Mouse (Mus musculus): ENCODE results near the gene 2310033P09Rik. TPM values are rescaled to one million over a fixed set of nuclear protein-coding genes. Genes with fewer than 3 reads are reported as not detected.

The 2310033P09Rik gene
- polyA plus RNA-seq, 1 experiment from 2014 or later, result 35.7 TPM

DNA sequence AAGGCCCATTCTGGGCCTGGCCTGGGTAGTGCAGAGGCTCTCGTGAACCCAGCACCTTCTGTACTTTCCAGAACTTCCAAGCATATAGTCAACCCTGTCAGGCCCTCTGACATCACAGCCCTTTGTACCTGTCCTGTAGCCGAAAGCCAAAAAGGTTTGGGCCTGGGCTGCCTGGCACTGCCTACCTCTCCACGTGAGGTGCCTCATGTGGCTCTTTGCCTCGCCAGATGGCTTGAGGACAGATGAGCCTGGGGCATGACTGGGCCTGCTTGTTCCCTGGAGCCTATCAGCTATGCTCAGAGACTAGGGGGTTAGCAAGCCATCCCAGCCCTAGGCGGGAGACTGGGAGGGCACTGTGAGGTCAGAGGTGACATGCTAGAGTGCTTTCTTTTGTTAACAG is 22.6 kb upstream of the 2310033P09Rik start:
- DNase-seq (ENCODE audit: low spot score), result no peak
- peaks cover 4% of the 10 kb centered on the region for H3K36me3 ChIP-seq (replicated peaks; ENCODE audit: control insufficient read depth, insufficient read depth, low read depth, low read length)
- H3K4me2 ChIP-seq (ENCODE audit: low read depth, low read length), result no peak overlapping the region
- no peaks in the 10 kb centered on the region for H3K9me3 ChIP-seq (replicated peaks; ENCODE audit: control insufficient read depth, low read length)
- H3K4me1 ChIP-seq (ENCODE audit: control insufficient read depth, insufficient read depth, low read length), result no peaks in the 10 kb centered on the region
- H3K9ac ChIP-seq (replicated peaks; ENCODE audit: low read length), result no peak overlapping the region
- no peak overlapping the region for H3K4me3 ChIP-seq (ENCODE audit: low read depth, low read length)
- no peak for ATAC-seq (replicated peaks; ENCODE audit: insufficient number of reproducible peaks, low FRiP score, low TSS enrichment, low read depth)
- 82% methylated on average over 5 of the region's 5 CpGs for WGBS
- no peaks in the 10 kb centered on the region for H3K27me3 ChIP-seq (ENCODE audit: control insufficient read depth, insufficient read depth, low read length)
- H3K27ac ChIP-seq (replicated peaks; ENCODE audit: low read depth, low read length), result no peak overlapping the region

DNA sequence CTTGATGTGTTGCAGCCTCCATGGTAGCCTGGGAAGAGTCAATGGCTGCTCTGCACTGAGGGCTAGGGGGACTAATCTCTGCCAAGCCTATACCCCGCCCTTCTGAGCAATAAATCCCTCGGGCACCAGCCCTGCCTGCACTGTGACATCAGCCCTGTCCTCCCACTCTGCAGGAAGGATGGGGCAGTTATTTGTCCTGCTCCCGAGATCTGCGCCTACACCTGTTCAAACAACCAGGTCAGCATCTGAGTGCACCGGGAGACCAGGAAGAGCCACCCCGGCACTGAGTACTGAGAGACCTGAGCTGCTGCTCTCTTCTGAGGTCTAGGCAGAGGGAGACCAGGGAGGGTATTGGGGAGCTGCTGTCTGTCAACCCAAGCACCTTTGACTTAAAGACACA is 20.4 kb upstream of the 2310033P09Rik start:
- H3K27ac ChIP-seq (replicated peaks; ENCODE audit: low read depth, low read length), result no peak overlapping the region
- H3K4me1 ChIP-seq (ENCODE audit: control insufficient read depth, insufficient read depth, low read length), result no peaks in the 10 kb centered on the region
- WGBS, result 85% methylated on average over 6 of the region's 6 CpGs
- no peaks in the 10 kb centered on the region for H3K27me3 ChIP-seq (ENCODE audit: control insufficient read depth, insufficient read depth, low read length)
- no peaks in the 10 kb centered on the region for H3K9me3 ChIP-seq (replicated peaks; ENCODE audit: control insufficient read depth, low read length)
- H3K36me3 ChIP-seq (replicated peaks; ENCODE audit: control insufficient read depth, insufficient read depth, low read depth, low read length), result peaks cover 4% of the 10 kb centered on the region
- no peak overlapping the region for H3K9ac ChIP-seq (replicated peaks; ENCODE audit: low read length)
- DNase-seq (ENCODE audit: low spot score) (no peak), ATAC-seq (replicated peaks; ENCODE audit: insufficient number of reproducible peaks, low FRiP score, low TSS enrichment, low read depth) (no peak)
- no peak overlapping the region for H3K4me2 ChIP-seq (ENCODE audit: low read depth, low read length)
- H3K4me3 ChIP-seq (ENCODE audit: low read depth, low read length), result no peak overlapping the region

DNA sequence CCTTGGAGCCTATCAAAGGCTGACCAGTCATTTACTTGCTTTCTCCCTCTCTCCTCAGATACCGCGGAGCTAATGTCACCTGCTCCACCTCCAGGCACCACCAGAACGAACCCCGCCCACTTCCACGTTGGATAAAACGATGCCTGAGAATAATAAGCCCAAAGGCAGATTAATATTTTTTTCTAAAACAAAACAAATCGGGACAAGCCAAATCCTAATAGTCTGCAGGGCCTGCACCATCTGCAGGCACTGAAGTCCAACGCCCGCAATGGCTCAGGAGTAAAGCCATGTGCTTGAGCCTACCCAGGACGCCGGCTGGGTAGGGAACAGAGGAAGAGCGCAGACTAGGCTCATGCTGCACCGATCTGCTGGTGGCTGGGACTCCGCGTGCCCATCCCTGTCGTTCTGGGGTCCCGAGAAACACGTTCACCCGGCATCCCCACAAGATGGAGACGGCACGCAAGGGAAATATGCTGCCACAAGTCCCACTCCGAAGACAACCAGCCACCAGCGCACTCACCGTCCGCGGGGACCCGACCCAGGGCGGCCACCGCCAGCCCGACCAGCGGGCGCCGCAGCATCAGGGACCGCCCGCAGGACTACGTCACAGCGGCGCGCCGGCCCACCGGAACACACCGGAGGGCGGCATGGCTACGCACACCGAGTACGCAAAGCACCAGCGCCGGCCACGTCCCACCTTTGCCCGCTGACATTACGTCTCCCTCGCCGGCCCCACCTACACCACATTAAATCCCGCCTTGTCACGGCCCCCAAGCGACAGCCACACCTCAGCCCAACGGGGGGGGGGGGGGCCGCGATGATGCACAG is 16.7 kb upstream of the 2310033P09Rik start:
- Histone ChIP-seq H3K36me3 (replicated peaks; ENCODE audit: control insufficient read depth, insufficient read depth, low read depth, low read length) (no peaks in the 10 kb centered on the region), H3K9ac (replicated peaks; ENCODE audit: low read length) (peak overlapping the region; percentile 73), H3K4me1 (ENCODE audit: control insufficient read depth, insufficient read depth, low read length) (no peaks in the 10 kb centered on the region), H3K4me3 (ENCODE audit: low read depth, low read length) (peak overlapping the region; percentile 64), H3K27me3 (ENCODE audit: control insufficient read depth, insufficient read depth, low read length) (no peaks in the 10 kb centered on the region), H3K9me3 (replicated peaks; ENCODE audit: control insufficient read depth, low read length) (no peaks in the 10 kb centered on the region), H3K4me2 (ENCODE audit: low read depth, low read length) (peak overlapping the region; percentile 72), H3K27ac (replicated peaks; ENCODE audit: low read depth, low read length) (peak overlapping the region; percentile 75)
- WGBS, result under 1% methylated on average over 57 of the region's 59 CpGs
- ATAC-seq (replicated peaks; ENCODE audit: insufficient number of reproducible peaks, low FRiP score, low TSS enrichment, low read depth), result peak; percentile 95
- peak; percentile 92 for DNase-seq (ENCODE audit: low spot score)

DNA sequence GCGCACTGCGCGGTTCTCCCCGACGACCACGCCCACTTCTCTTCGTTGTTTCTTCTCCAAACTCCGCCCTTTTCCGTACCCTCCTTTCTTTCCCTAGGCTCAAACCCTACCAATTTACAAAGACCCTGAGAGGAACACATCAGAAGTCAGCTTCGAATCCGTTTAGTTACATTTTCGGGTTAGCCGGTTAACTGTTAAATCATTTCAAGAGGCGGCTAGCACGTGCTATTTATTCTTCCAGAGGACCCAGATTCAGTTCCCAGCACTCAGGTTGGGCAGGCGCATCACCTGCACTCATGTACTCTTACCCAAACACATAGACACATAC is 16.1 kb upstream of the 2310033P09Rik start, which contains the start of gene Guk1:
Guk1 (minus strand) TSS at position 154 of the 328 bp plus-strand sequence.
- Histone ChIP-seq H3K9me3 (replicated peaks; ENCODE audit: control insufficient read depth, low read length) (no peaks in the 10 kb centered on the region), H3K4me3 (ENCODE audit: low read depth, low read length) (peak within 1 kb of the TSS; percentile 64), H3K36me3 (replicated peaks; ENCODE audit: control insufficient read depth, insufficient read depth, low read depth, low read length) (no peaks in the 10 kb centered on the region), H3K27ac (replicated peaks; ENCODE audit: low read depth, low read length) (peak within 1 kb of the TSS; percentile 75), H3K4me2 (ENCODE audit: low read depth, low read length) (peak within 1 kb of the TSS; percentile 72), H3K4me1 (ENCODE audit: control insufficient read depth, insufficient read depth, low read length) (no peaks in the 10 kb centered on the region), H3K9ac (replicated peaks; ENCODE audit: low read length) (peak within 1 kb of the TSS; percentile 73), H3K27me3 (ENCODE audit: control insufficient read depth, insufficient read depth, low read length) (no peaks in the 10 kb centered on the region)
- no peak for DNase-seq (ENCODE audit: low spot score)
- no peak for ATAC-seq (replicated peaks; ENCODE audit: insufficient number of reproducible peaks, low FRiP score, low TSS enrichment, low read depth)
- 5% methylated on average over 16 of the region's 16 CpGs for WGBS

DNA sequence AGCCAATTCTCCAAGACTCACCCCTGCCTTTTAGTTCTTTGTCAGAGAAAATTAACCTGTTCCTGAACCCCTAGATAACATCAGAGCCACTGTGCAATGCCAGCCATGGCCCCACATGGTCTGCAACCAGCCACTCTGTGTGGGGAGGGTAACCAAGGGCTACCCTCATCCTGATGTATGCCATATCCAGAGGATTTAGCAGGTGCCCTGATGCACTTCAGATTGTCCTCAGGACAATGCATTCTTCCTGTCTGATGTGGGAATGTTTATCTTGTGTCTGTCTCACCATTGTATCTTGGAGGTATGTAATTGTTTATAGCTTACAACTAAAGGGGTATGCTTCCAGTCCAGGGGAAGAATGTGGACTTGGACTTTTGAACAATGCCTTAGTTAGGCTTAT is 11.9 kb upstream of the 2310033P09Rik start:
- Histone ChIP-seq H3K4me3 (ENCODE audit: low read depth, low read length) (no peak overlapping the region), H3K4me1 (ENCODE audit: control insufficient read depth, insufficient read depth, low read length) (no peaks in the 10 kb centered on the region; the same call in 1 of the 2 replicates), H3K27me3 (ENCODE audit: control insufficient read depth, insufficient read depth, low read length) (no peaks in the 10 kb centered on the region), H3K9ac (replicated peaks; ENCODE audit: low read length) (no peak overlapping the region), H3K9me3 (replicated peaks; ENCODE audit: control insufficient read depth, low read length) (no peaks in the 10 kb centered on the region), H3K36me3 (replicated peaks; ENCODE audit: control insufficient read depth, insufficient read depth, low read depth, low read length) (no peaks in the 10 kb centered on the region; the same call in 1 of the 2 replicates), H3K27ac (replicated peaks; ENCODE audit: low read depth, low read length) (no peak overlapping the region), H3K4me2 (ENCODE audit: low read depth, low read length) (no peak overlapping the region)
- DNase-seq (ENCODE audit: low spot score) (no peak), ATAC-seq (replicated peaks; ENCODE audit: insufficient number of reproducible peaks, low FRiP score, low TSS enrichment, low read depth) (no peak)

DNA sequence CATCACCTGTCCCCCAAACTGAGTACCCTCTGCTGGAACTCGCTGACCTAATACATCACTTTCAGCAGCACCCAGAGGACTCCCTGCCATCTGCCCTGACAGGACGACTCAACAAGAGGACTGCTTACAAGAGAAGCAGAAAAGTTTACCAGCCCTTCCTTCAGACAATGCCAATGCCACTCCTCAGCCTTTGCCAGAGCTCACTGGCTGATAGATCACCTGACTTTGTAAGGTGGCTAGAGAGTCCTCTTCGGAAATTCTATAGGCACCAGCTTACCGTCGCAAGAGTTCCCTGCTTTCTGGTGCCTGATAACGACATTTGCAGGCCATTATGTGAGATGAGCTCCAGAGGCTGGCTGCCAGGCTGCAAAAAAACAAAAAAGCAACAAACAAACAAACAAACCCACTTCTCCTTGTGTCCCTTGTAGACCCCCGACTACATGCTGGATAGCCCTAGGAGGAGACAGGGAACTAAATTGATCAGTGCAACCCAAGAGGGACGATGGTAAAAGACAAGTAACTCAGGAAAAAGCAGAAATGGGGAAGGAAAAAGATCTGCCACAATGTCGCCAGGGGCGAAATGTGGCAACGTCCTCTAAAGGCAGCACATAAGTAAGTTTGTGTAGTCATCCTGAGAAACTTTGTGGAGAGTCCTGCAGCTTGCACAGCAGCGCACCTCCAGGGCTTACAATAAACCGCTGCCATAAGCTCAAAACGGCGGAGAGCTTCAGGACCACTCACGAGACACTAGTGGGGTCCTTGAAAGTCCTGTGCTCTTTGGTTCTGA is 6.7 kb upstream of the 2310033P09Rik start:
- Histone ChIP-seq H3K4me1 (ENCODE audit: control insufficient read depth, insufficient read depth, low read length) (no peaks in the 10 kb centered on the region; the same call in 1 of the 2 replicates), H3K36me3 (replicated peaks; ENCODE audit: control insufficient read depth, insufficient read depth, low read depth, low read length) (no peaks in the 10 kb centered on the region; the same call in none of the 2 replicates), H3K4me2 (ENCODE audit: low read depth, low read length) (peak overlapping the region; percentile 76), H3K27me3 (ENCODE audit: control insufficient read depth, insufficient read depth, low read length) (no peaks in the 10 kb centered on the region), H3K27ac (replicated peaks; ENCODE audit: low read depth, low read length) (no peak overlapping the region), H3K9ac (replicated peaks; ENCODE audit: low read length) (peak overlapping the region; percentile 85), H3K4me3 (ENCODE audit: low read depth, low read length) (peak overlapping the region; percentile 84), H3K9me3 (replicated peaks; ENCODE audit: control insufficient read depth, low read length) (no peaks in the 10 kb centered on the region)
- ATAC-seq (replicated peaks; ENCODE audit: insufficient number of reproducible peaks, low FRiP score, low TSS enrichment, low read depth) (no peak), DNase-seq (ENCODE audit: low spot score) (no peak)
- WGBS, result 33% methylated on average over 16 of the region's 16 CpGs

DNA sequence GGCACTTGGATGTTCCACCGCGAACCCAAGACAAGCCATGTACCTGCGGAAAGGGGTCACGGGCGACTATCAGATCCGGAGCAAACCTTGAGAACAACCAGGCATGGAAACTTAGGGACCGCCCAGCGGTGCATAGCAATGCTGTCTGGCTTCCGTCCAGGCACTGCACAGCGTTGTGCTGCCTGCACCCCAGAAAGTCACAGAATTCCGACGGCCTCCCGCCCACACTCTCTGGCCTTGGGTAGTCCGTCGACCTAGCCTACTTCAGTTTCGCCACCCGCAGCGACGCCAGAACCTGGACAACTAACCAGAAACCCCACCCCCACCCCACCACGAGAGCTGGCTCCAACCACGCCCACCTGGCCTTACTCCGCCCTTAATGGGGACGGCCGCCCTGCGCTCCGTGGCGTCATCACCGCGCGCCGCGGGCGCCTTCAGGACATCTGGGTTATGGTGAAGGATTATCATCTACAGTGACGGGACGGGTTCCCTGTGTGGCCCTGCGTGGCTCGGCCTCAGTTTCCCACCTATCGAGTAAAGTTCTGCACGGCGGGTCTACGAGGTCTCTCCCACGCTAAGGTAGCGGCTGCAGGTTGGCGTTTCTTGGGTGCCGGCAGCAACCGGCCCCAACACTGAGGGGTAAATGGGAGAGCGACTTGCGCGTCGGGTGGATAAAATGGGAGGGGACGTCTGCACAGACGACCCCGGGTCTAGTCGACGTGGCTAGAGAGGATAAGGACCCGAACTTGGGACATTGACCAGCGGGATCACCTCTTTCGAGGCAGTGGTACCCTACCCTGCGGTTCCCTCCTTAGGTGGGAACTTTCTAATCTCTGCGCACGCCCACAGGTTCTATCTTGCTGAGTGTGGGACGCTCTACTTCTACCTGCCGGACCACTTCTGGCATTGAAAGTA is 5.8 kb upstream of the 2310033P09Rik start, which contains the start of gene Mrpl55:
Mrpl55 (plus strand) TSS at position 406 of the 915 bp plus-strand sequence.
- Histone ChIP-seq H3K4me1 (ENCODE audit: control insufficient read depth, insufficient read depth, low read length) (no peaks in the 10 kb centered on the region; the same call in 1 of the 2 replicates), H3K9me3 (replicated peaks; ENCODE audit: control insufficient read depth, low read length) (no peaks in the 10 kb centered on the region), H3K27me3 (ENCODE audit: control insufficient read depth, insufficient read depth, low read length) (no peaks in the 10 kb centered on the region), H3K27ac (replicated peaks; ENCODE audit: low read depth, low read length) (peak within 1 kb of the TSS; percentile 35; the same call in 1 of the 2 replicates), H3K36me3 (replicated peaks; ENCODE audit: control insufficient read depth, insufficient read depth, low read depth, low read length) (no peaks in the 10 kb centered on the region; the same call in none of the 2 replicates), H3K4me2 (ENCODE audit: low read depth, low read length) (peak within 1 kb of the TSS; percentile 76), H3K4me3 (ENCODE audit: low read depth, low read length) (peak within 1 kb of the TSS; percentile 84), H3K9ac (replicated peaks; ENCODE audit: low read length) (peak within 1 kb of the TSS; percentile 85)
- ATAC-seq (replicated peaks; ENCODE audit: insufficient number of reproducible peaks, low FRiP score, low TSS enrichment, low read depth) (peak; percentile 90), DNase-seq (ENCODE audit: low spot score) (peak; percentile 96)
- WGBS, result under 1% methylated on average over 63 of the region's 63 CpGs
